Mouse (Mus musculus): Measurements from ENCODE around the gene Lcn9.

GRCm38 (mm10) chr2:25822806-25823205, at the start of gene Lcn9:
- no peak for TF ChIP-seq ZC3H11A (IDR thresholded peaks at IDR 0.05; ENCODE audit: borderline replicate concordance, low read depth, low read length)
- TF ChIP-seq MAFK (IDR thresholded peaks at IDR 0.05; ENCODE audit: insufficient read depth, low read depth, low read length), result no peak
- no peak for TF ChIP-seq HCFC1 (IDR thresholded peaks at IDR 0.05; ENCODE audit: borderline replicate concordance, insufficient read depth, low read length)
- no peak for TF ChIP-seq CHD2 (IDR thresholded peaks at IDR 0.05; ENCODE audit: low read depth, low read length)
